Mouse (Mus musculus) telencephalon, adult 2 months (tissue): ENCODE data around the gene Tomm40l.

ENCODE experiments used
- DNase-seq: peaks from one replicate; pipeline ENCODE4 v3.0.0-alpha.2; 2011; ENCODE audit warnings: low read depth, low spot score

The Tomm40l gene

DNA sequence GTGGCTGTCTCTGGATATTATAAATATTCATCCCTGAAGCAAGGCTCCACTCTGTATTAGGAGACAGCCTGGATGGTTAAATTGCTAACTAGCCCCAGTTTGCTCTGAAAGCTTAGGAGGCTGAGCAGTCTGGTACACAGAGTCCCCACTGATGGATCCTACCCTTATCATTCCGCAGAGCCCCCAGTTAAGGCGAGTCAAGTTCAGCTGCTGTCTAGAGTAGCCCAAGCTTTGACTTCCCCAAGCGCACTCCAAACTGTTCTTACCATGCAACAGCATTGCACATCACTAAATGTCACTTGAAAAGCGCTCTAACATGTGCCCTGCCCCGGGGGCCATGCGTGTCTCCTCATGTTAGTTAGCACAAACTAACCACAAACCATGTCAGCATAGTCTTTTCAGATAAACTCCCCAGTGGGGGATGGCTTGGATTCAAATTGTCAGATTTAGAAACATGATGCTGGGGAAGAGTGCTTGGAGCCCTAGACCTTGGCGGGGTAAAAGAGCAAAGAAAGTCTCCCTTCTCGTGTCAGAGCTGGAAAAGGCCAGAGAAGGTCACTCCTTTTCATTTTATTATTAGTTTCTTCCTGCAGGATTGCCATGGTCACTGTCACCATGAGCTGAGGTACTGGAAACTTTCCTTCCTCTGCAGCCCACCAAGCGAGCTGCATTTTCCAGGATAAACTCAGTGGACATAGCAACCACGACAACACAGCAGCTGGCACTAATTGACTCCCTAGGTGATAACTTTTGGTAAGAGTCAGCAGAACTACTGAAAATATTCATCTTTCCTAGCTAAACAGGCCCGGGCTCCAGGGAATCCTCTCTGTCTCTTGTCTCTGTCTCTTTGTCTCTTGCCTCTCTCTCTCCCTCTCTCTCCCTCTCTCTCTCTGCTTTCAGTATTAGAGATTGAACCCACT is 28.1 kb downstream of the Tomm40l start:
- no peak for DNase-seq

DNA sequence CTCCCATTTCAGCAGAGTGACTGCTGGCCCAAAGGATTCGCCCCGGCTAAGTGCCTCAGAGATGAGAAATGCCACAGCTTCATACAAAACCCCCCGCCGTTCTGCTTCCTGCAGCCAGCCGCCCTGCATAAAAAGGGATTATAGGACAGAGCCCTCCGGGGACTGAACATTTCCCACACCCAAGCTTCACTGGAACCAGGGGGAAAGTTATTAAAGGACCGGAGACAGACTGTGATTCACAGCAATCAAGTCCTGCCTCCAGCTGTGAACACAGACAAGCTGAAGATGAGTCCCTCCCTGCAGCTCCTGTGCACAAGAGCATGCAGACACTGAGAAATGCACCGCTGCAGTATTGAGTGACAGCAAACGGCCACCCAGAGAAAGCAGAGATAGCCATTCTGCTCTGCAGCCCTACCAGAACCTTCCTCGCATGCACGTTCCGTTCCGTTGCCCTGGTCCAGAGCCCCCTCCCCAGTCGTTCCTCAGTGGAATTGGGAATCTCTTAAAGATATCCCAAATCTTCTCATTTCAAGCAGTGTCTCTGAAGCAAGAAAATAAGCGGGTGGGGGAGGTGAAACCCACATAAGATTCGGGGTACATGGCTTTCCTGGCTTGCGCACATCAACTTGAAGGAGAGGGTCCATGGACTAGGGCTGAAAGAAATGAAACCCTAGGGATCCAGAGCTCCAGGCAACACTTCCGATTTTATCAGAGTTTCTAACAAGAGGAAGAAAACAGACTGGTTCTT is 29.0 kb downstream of the Tomm40l start:
- DNase-seq: no peak

DNA sequence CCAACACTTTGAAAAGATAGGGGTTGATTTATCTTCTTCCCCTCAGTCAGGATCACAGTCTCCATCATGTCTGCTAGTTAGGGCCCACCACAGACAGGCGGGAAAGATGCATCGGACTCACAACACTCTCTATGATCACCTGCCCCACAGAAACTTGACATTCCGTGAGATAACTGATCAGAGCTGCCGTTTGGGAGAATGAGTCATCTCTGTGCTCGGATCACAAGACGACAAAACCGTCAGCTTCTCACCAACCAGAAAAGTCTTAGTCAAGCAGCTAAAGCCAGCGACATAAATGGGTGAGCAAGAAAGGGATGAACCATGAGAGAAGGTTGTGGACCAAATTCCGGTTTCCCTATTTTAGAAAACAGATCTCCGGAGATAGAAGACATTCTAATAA is 30.0 kb downstream of the Tomm40l start:
- no peak for DNase-seq

DNA sequence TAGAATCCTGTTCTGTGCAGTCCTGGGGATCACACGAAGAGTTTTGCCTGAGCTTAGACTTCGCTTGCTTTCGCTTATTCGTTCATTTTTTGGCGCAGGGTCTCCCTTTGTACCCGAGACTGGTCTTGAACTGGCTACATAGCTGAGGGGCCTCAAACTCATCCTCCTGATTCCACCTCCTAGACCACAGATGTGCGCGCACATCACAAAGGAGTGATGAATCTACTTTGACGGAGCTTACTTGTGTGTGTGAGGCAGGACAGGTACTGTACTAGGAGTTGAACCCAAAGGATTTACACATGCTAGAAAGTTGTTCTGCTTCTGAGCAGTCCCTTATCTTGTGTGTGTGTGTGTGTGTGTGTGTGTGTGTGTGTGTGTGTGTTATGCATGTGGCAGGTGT is 31.5 kb downstream of the Tomm40l start:
- no peak for DNase-seq

DNA sequence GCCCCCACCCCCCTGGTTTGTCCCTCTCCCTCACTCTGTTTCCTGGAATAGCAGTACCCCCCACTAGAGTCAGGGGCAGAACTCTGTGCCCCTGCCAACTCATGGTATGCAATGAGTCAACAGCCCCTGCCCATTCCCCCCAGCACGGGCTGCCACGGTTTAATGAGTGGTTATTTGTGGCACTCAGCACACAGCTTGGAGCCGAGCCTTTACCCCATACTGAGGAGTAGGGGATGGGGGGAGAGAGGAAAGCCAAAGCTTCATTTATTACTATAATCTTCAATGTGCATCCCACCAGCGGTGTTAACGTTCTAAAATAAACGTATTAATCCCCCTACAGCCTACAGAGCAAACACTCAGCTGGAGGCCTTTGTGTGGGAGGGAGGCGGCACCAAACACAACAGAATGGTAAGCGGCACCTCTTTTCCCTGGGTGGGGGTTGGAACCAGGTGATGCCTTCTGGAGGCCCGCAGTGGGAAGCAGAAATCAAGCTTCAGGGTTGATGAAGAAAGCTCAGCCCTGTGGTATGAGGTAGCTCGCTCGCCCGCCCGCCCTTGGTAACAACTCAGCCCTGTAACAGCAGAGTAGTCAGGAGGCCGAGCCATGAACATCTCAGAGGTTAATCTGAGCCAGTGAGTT is 32.7 kb downstream of the Tomm40l start:
- no peak for DNase-seq

DNA sequence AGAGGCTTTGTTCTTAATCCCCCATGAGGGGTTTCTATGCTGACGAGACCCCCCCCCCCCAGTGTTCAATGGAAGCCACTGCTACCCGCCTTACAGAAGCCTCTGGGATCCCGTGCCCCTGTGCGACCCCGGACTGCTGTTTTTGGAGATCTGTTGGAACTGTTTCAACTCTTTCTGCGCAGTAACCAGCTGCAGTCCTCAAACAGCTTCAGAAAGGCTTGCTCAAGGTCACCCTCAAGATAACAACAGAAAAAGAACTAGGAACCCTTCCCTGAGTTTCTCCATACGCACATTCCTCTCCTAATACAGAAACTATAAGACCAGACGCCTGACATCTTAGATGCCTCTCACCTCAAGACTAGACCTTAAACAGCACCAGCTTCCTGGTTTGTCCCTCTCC is 33.3 kb downstream of the Tomm40l start:
- no peak for DNase-seq

DNA sequence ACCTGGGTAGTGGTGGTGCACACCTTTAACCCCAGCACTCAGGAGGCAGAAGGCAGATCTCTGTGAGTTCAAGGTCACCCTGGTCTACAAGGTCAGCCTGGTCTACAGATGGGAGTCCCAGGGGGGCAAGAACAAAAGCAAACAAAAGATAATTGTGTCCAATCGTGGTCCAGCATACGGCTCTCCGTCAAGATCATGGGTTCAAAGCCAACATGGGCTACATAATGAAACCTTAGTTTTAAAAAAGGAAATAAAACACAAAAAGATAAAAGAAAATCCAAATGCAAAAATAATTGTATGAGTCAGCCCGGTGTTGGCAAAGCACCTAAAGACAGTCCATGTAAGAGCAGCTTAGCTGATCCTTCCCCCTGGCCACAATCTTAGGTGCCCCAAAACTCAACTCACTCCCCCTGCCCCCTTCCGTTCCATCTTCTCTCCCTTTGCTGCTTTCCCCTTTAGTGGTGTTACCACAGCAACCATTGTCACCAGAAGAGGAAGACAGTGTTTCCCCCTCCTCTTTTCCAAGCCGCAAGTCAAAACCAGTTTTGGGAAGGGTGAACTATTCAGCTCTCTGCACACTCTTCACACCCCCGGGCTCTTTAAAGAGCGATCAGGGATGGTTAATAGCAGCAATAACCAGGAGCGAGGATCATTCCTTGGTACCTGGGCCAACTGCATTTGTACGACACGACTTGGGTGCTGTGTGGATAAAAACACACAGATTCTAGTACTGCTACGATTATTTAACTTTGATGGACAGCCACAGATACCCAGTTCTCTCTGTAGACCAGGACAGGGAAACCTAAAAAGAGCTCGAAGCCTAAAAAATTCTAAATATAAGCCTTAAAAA is 34.2 kb downstream of the Tomm40l start:
- no peak for DNase-seq

DNA sequence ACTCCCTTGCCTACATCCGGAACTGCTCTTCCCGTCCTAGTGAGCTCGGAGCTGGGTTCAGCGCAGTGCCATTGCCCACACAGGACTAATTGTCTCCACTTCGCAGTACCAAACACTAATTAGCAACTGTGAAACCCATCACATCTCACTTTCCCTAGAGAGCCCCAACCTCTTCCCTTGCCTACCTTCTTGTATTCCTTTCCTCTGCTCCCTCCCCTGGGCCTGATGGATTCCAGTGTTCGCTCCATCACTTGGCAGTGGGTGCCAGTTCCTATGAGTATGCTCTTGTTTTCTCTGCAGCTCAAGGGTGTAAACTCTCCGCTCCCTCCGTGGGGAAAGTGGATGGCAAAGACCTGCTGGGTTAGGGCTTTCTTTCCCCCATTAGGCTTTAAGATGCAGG is 36.7 kb downstream of the Tomm40l start:
- no peak for DNase-seq

DNA sequence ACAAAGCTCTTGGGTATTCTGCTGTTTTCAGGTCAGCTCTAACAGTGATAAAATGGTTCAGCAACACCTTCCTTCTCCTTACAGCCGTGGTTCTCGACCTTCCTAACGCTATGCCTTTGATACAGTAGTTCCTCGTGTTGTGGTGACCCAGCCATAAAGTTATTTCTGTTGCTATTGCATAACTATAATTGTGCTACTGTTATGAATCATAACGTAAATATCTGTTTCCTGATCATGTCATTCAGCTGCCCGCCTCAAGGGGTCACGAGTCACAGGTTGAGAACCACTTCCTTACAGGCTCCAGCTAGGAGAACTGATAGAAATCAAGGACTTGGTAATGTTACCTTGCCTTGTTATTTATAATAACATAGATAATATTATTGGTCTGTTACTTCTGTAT is 38.0 kb downstream of the Tomm40l start:
- DNase-seq: no peak

DNA sequence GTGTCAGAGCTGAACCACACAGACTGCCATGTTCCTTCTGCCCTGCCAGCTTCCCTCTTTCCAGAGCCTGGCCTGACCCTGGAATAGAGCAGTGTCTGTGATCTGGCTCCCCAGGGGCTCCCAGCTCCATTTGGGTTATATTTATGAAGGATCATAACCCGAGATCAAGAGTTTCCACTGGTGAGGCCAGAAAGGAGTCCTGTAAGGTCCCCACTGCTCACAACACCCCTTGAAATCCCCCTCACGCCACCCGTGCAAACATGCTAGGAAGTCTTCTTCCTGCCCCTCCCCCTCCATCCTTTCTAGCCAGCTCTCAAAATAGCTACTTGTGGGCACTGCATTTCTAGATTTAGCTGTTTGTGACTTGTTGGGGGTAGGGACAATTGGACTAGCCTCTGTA is 38.7 kb downstream of the Tomm40l start:
- DNase-seq: no peak

DNA sequence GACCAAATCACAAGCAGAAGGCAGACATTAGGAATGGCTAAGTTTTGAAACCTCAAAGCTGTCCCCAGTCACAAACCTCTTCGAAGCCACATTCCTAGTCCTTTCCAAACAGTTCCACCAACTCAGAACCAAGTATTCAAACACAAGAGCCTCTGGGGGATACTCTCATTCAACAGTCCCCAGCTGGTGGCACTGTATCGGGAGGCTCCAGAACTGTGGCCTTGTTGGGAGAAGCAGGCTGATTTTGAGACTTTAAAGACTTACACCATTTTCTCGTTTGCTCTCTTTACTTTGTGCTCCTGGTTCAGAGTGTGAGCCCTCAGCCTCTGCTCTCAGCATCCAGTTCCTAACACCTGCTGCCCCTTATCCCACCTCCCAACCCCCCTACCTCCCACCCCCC is 39.3 kb downstream of the Tomm40l start:
- DNase-seq: no peak

DNA sequence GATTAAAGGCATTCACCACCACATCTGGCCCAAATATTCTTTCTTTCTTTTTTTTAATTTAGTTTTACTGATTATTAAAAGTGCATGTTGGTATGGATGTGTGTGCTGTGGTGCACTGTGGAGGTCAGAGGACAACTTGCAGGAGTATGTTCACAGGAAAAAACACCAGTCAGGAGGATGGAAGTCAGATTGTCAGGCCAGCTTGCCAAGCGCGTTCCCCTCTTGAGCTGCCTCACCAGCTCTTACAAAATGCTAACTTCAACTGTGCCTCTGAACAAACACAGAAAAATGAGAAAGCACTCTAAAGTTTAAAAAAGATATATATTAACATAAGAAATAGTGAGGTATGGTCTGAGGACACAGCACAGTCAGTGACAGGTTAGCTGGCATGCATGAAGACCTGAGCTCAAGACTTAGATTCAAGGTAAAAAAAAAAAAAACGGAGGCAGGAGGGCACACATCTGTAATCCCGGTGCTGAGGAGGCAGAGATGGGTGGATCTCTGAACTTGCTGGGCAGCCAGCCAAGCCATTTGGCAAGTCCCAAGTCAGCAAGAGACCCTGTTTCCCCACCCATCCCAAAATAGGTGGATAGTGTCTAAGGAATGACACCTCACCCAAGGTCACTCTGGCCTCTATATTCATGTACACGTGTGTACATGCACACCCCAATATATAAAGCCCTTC is 42.7 kb downstream of the Tomm40l start:
- no peak for DNase-seq

DNA sequence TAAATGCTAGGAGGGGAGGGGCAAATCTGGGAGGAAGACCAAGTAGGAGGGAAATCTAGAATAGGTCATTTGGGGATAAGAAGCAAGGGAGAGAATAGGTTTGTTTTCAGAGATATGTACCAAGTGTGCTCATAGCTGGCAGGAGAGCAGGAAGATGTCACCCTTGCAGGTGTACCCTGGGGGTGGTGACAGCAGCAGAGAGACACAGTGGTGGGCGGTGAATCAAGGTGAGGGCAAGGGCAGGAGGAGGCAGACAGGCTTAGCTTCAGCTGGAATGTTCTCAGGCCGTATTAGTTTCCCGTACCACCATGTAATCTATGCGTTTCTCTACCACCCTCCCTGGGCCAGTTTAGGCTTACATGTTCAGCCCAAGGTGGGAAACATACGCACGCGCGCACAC is 49.5 kb downstream of the Tomm40l start:
- DNase-seq: no peak

DNA sequence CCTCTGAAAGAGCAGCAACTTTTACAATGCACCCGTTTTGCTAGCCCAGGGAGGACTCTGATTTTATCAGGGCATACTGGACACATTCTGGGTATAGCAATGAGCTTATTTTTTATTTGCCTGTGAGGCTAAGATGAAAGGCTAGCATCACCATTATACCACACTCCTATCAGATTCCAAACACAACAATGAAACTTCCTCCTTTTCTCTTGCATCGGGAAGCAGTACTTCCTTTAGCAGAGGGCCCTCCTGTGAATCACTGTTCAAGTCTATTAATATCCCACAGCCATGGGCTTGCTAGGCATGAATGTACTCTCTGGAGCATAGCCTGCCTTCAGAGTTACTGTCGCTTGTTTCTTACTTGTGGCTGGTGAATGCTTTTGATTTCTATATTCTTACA is 51.2 kb downstream of the Tomm40l start:
- no peak for DNase-seq

DNA sequence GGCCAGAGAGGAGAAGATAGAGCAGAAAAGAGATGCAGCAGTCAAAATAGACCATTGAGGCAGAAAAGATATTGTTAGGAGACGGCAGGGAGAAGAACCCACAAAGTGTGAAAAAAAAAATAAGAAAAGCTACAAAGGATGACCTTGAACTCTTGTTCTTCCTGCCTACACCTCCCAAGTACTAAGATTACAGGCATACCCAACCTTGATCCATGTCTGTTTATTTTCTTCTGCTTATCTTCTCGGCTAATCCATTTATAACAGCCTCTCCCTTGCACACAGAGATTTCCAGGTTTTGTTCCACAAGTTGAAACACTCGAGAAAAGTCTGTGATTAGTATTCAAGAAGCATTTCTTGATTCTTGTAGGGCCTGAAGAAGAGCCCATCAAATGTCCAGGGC is 52.4 kb downstream of the Tomm40l start:
- DNase-seq: no peak

DNA sequence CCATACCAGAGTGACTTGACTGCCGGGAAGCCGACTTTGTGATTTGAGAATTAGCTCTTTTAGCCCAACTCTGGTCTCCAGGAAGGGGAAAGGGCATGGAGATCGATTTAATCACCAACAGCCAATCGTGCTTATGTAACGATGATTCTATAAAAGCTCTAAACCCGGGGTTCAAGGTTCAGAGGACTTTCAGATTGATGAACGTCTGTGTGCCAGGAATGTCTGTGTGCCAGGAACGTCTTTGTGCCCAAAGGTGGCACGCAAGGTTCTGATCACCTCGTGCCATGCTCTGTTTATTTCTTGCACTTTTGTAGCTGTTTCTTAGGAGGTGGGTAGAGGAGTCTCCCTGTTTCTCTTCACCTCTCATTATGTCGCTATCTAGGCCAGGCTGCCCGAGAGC is 53.4 kb downstream of the Tomm40l start:
- no peak for DNase-seq
